Mouse (Mus musculus) brain, embryonic 14.5 days (tissue): Measurements from ENCODE around the gene Pdzd2.

Experiments
- CTCF ChIP-seq: fragments of 200-500 bp; IDR thresholded peaks from 2 replicates; pipeline ENCODE4 v1.5.1; 2012; ENCODE audit warnings: inconsistent platforms, mild to moderate bottlenecking, moderate library complexity, borderline replicate concordance; ENCODE audit not compliant: insufficient read depth, insufficient read length; ENCODE audit errors: extremely low read depth
- POLR2A ChIP-seq: fragments of 200-500 bp; IDR thresholded peaks from 2 replicates; pipeline ENCODE4 v1.6.1; 2012; ENCODE audit warnings: mild to moderate bottlenecking, inconsistent platforms, borderline replicate concordance; ENCODE audit not compliant: poor library complexity, insufficient read depth, insufficient read length, severe bottlenecking; ENCODE audit errors: extremely low read depth

DNA sequence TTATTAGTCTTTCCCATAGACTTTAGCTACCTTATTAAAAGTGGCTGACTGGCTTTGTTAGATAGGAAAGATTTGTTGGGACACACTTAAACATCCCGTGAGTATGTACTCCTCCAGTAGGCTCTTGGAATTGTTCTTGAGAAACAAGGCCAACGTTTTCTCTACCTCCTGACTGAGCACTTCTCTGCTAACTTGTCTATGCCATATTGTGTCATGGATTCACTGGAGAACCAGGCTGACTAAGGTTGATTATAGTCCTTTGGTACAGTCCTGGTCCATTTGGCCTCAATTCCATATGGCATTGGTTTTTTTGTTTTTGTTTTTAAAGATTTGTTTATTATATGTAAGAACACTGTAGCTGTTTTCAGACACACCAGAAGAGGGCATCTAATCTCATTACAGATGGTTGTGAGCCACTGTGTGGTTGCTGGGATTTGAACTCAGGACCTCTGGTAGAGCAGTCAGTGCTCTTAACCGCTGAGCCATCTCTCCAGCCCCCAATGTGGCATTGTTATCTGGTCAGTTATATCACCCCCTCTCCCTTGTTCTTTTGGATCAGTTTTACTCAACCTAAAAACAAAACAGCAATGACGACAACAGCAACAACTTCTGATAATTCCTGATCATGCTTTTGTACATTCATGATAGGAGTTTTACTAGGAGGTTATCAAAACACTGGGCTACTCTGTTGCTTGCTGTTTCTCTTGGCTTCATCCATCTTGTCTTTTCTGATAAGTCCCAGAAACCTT, 402.5 kb downstream of the Pdzd2 start:
- TF ChIP-seq CTCF = no peak
- TF ChIP-seq POLR2A = no peak
